Mouse (Mus musculus) heart, postnatal 36 days (tissue): ENCODE measurements around the gene Hypk. TPM values are rescaled to one million over a fixed set of nuclear protein-coding genes. Genes with fewer than 3 reads are reported as not detected.
"Not testable (repeated sequence)": the region's sequence is repeated elsewhere in the genome, so short reads cannot be mapped to it uniquely, and the experiment has no call there.

Source experiments
- DNase-seq, 2 experiments: peaks; one replicate each; pipeline ENCODE4 v3.0.0; 2021 to 2022
- intact Hi-C: fragments of 180-260 bp; cut with DNase I; formaldehyde crosslinking; loops from one replicate; pipeline ENCODE4 v1.15.1; 2025
- microRNA-seq, 2 experiments: library from miRNA; unstranded; fragments of <30 nt; microRNA quantifications; one replicate each; pipeline ENCODE4 v1.2.0; 2021; ENCODE audit warnings: borderline number of aligned reads in 2 of 2
- total RNA-seq, 2 experiments: library from RNA; stranded (reverse); gene quantifications; 2 replicates each; pipeline ENCODE4 v1.2.3; 2021

The Hypk gene
- total RNA-seq, 2 experiments from 2014 or later: 23.5 to 23.6 TPM

DNA sequence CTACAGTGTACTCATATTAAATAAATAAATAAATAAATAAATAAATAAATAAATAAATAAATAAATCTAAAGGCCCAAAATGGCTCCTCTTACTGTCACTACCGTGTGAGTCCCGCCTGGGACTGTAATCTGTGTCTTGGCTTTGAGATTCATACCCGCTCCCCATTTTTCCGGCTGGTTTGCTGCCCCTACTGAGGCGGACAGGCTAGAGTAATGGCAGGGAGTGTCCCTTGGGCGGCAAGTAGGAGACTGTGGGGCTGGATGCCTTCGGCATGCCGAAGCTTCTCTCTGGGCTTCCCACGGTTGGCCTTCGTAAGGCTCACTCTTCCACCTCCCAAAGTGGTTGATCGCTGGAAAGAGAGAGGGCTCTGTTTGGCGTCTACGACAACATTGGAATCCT is 27.8 kb downstream of the Hypk start:
- intact Hi-C loops, DNase-seq: not testable (repeated sequence)

DNA sequence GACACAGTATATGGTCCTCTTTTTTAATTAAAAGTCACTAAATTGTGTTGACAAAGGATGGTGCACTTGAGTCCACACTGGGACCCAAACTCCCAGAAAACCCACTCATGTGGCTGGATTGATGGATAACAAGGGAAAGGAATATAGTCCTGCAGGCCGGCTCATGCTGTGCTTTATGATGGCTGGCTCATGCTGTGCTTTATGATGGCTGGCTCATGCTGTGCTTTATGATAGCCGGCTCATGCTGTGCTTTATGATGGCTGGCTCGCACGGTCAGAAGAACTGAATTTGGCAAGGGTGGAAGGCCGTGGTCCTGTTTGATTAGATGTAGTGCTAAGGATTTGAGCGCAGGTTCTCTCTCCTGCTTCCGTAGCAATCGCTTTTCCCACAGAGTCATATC is 30.5 kb downstream of the Hypk start:
- no peak for DNase-seq
- intact Hi-C loops: no loop called here

DNA sequence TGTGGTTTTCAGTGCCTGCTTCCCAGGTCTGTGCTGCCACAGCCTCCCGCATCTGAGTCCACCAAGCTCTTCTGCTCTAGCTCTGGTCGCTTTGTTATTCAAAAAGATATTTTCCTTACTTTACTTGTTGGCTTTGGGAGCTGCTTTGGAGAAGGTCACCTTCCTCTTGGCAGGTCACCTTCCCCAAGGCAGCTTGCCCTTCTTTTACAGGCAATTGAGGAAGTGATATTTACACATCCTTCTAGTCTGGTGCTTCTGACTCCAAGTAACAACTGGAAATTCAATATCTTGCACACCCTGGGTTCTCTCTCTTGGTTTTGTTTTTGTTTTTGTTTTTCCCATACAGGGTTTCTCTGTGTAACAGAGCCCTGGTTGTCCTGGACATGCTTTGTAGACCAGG is 31.3 kb downstream of the Hypk start:
- intact Hi-C loops: not testable (repeated sequence)

DNA sequence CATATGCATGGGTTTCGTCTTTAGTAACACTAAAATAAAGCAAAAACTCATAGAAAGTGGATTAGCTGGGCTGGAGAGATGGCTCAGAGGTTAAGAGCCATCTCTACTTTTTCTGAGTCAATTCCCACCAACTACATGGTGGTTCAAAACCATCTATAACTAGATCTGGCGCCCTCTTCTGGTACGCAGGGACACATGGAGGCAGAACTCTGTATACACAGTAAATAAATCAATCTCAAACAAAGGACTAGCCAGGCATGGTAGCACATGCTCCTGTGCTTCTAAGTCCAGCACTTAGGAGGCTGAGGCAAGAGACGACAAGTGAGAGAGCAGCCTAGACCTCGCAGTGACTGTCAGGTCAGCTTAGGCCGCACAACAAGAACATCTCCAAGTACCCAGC is 48.5 kb downstream of the Hypk start:
- DNase-seq, intact Hi-C loops: not testable (repeated sequence)

More for the DNA sequence above, 31.3 kb downstream of the Hypk start:
- DNase-seq: not testable (repeated sequence)

DNA sequence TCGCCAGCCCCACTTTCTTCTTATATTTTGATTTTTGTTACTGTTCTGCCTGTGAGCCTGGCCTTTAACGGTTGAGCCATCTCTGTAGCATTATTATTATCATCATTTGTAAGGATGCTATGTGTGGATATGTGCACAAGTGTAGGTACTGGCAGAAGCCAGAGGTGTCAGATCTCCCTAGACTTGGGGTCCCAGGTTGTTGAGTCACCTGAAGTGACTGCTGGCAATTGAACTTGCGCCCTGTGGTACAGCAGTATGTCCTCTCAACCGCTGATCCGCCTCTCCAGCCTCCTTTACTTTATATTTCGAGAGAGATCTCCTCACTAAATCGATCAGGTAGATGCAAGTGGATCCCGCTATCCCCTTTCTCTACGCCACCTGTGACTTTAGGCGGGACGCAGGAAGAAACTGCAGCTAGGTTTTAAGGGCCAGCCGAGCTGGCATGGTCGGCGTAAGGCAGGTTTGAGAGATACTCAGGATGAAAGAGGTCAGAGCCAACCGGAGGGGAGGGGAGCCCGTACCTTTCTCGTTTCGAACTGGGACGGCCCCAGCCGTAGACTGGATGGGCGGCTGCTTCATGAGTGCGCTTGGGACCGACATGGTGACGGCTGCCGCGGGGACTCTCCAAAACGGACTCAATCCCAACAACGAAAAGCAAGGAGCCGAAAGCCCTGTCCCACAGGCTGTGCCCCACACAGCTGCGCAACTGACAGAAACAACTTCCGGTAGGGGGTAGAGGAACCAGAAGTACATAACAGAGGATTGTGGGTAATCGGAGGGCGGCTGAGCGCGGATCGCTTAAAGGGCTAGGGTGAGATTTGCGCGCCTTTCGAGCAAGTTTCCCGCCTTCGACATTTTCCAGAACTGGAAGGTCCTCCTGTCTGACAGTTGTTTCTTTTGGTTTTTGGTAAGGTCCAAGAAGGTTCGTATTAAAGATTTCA is 53.1 kb downstream of the Hypk start, which contains the start of the genes Mfap1a and Wdr76:
Gene Mfap1a (minus strand): TSS at position 724 of the 941 bp plus-strand sequence.
Gene Wdr76 (plus strand): TSS at position 782 of the 941 bp plus-strand sequence.
- intact Hi-C loops: loop anchor here (5.0 kb wide), 1 partner anchor 34 kb away; the partner anchor contains the start of gene Mfap1b
- DNase-seq: peak; percentile 77 to 82

DNA sequence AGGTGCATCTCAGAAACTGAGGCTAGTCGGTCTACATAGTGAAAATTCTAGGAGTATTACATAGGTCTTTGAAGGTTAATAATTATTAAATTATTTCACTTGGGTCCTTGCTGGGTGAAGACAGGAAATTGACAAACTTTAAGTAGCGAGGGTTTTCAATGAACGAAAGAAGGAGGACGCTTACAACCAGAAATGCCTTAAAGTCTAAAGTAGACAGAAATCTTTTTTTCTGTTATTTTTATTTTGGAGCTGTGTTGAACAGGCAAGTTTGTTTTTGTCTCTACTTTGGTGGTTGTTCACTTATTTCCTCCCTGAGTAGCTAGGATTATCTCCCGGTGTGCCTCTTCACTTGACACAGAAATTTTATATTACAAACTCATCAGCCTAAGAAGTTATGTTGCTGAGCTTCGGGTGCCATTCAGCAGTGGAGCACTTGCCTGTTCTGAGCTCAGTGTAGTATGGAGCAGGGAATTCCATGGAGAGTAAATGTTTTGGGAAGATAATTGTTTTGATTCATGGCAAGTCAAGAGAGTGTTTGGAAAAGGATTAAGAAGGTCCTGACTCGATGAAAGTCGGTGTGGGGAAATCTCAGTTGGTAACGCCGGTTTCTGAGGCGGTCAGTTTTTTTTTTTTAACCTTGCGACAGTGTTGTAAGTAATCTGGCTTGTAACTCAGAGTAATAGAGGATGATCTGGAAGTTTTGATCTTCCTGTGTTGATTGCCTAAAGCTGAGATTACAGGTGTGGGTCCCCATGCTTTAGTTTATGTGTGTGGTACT is 54.3 kb downstream of the Hypk start:
- intact Hi-C loops: loop anchor here (5.0 kb wide), 1 partner anchor 35 kb away; the partner anchor contains the start of gene Mfap1b
- DNase-seq: no peak

DNA sequence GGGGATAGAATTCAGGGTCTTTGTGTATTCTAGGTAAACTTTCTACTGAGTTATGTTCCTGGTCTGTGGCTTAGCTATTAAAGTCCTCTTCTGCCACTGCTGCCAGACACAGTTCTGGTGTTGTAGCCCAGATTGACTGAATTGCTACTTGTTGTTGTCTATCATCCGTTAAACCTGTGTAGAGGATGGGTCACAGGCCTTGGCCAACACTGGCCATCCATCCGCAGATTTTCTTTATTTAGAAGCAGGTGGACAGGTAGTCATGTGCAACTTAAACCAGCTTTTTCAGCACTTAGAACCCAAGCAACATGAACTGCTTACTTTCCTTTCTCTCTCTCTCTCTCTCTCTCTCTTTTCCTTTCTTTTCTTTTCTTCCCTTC is 54.9 kb downstream of the Hypk start:
- intact Hi-C loops: loop anchor here (5.0 kb wide), 1 partner anchor 36 kb away; the partner anchor contains the start of gene Mfap1b
- no peak for DNase-seq

Small RNA genes lying within 50 kb of the gene (microRNA-seq; reads per million reads assigned to microRNA genes)
- gene Gm22953: 0 reads per million in 2 experiments

Other genes with a start within 250 kb of the Hypk start
- 10 to 100 TPM; 32.8 to 34.7 TPM for gene Trp53bp1, start 181.9 kb upstream of the Hypk start, total RNA-seq
- gene Map1a, start 163.7 kb upstream of the Hypk start, total RNA-seq: 1 to 10 TPM; 3.9 to 4.4 TPM
- 10 to 100 TPM; 62.6 to 68.2 TPM for gene Ppip5k1, start 97.9 kb upstream of the Hypk start, total RNA-seq
- gene Ckmt1, start 95.6 kb upstream of the Hypk start, total RNA-seq: 1 to 10 TPM; 1.5 to 1.9 TPM
- not detected for gene Strc, start 66.1 kb upstream of the Hypk start, total RNA-seq
- 100 to 1,000 TPM; 121 to 152 TPM for gene Pdia3, start 39.5 kb upstream of the Hypk start, total RNA-seq
- gene Catsper2, start 39.5 kb upstream of the Hypk start, total RNA-seq: 1 to 10 TPM; 3.9 to 4.4 TPM
- not detected for gene Ell3, start 9.0 kb upstream of the Hypk start, total RNA-seq
- 100 to 1,000 TPM; 376 to 394 TPM for gene Serf2, start 4.1 kb upstream of the Hypk start, total RNA-seq
- gene Serinc4, start 3.5 kb downstream of the Hypk start, total RNA-seq: not detected
- 10 to 100 TPM; 29.7 to 32.4 TPM for gene Mfap1b, start 20.8 kb downstream of the Hypk start, total RNA-seq
- 10 to 100 TPM; 28.6 to 34.1 TPM for gene Mfap1a, start 53.4 kb downstream of the Hypk start, total RNA-seq
- gene Wdr76, start 53.4 kb downstream of the Hypk start, total RNA-seq: 1 to 10 TPM; 2.4 to 2.6 TPM